Mouse (Mus musculus) stomach, embryonic 16.5 days (tissue): ENCODE data around the gene Cacna1g. TPM values are rescaled to one million over a fixed set of nuclear protein-coding genes. Genes with fewer than 3 reads are reported as not detected.
A peak's percentile ranks its signal among the peaks of the same experiment; 100 is the strongest.

ENCODE experiments used
- ATAC-seq: fragments of 200-750 bp; cut with Nextera tagmentation; 2 replicates; pipeline ENCODE4 v1.8.0; 2017; ENCODE audit warnings: moderate number of reproducible peaks, moderate TSS enrichment; ENCODE audit not compliant: insufficient read depth, low FRiP score
- H3K27ac ChIP-seq: fragments of 300-500 bp; sonication (generic); 2 replicates; pipeline ENCODE4 v1.5.1; 2014; ENCODE audit warnings: low read length
- H3K27me3 ChIP-seq: fragments of 300-500 bp; sonication (generic); 2 replicates; pipeline ENCODE4 v1.6.1; 2014; ENCODE audit warnings: low read length, control low read depth, mixed read lengths; ENCODE audit not compliant: control insufficient read depth, insufficient read depth
- H3K36me3 ChIP-seq: fragments of 300-500 bp; sonication (generic); 2 replicates; pipeline ENCODE4 v1.6.1; 2014; ENCODE audit warnings: low read length; ENCODE audit not compliant: control insufficient read depth, insufficient read depth
- H3K4me1 ChIP-seq: fragments of 300-500 bp; sonication (generic); 2 replicates; pipeline ENCODE4 v1.6.1; 2014; ENCODE audit warnings: low read length, control low read depth, mixed read lengths; ENCODE audit not compliant: control insufficient read depth, insufficient read depth
- H3K4me2 ChIP-seq: fragments of 300-500 bp; sonication (generic); 2 replicates; pipeline ENCODE4 v1.6.1; 2014; ENCODE audit warnings: low read depth, low read length, mixed read lengths
- H3K4me3 ChIP-seq: fragments of 300-500 bp; sonication (generic); replicated peaks from 2 replicates; pipeline ENCODE4 v1.5.1; 2014; ENCODE audit warnings: mild to moderate bottlenecking, low read length
- H3K9ac ChIP-seq: fragments of 300-500 bp; sonication (generic); 2 replicates; pipeline ENCODE4 v1.6.1; 2014; ENCODE audit warnings: low read length
- H3K9me3 ChIP-seq: fragments of 300-500 bp; sonication (generic); replicated peaks from 2 replicates; pipeline ENCODE4 v1.6.1; 2016; ENCODE audit warnings: low read length, control low read depth; ENCODE audit not compliant: control insufficient read depth
- WGBS: fragments of 180-500 bp; shearing (Covaris S2); extraction: QIAGEN DNeasy Blood & Tissue Kit; methylation state at CpG from one replicate; pipeline ENCODE4 v1.1.7; 2014; 5-methylcytosine and 5-hydroxymethylcytosine counted together
- polyA plus RNA-seq: library from polyadenylated mRNA; unstranded; fragments of >200 nt; fragmentation: Nextera tagmentation; extraction: Ambion mirVana; gene quantifications from 2 replicates; pipeline ENCODE4 v1.2.1, GENCODE M21; 2015

Cacna1g gene
- polyA plus RNA-seq, 1 experiment from 2014 or later: 7.9 TPM

- Histone ChIP-seq H3K9ac (peak overlapping the region; percentile 76), H3K4me2 (peak overlapping the region; percentile 52), H3K27ac (peak overlapping the region; percentile 98), H3K36me3 (no peaks in the 10 kb centered on the region), H3K4me3 (peak overlapping the region; percentile 47), H3K27me3 (no peaks in the 10 kb centered on the region), H3K4me1 (peaks cover 24% of the 10 kb centered on the region), H3K9me3 (no peaks in the 10 kb centered on the region)
- peak; percentile 86 for ATAC-seq
- 19% methylated on average over 19 of the region's 19 CpGs for WGBS
Observed at GRCm38 (mm10) chr11:94498093-94498996, 24.3 kb upstream of the Cacna1g start.

- Histone ChIP-seq H3K27me3 (peaks cover 3% of the 10 kb centered on the region; the same call in 1 of the 2 replicates), H3K9ac (no peak overlapping the region), H3K9me3 (no peaks in the 10 kb centered on the region), H3K36me3 (no peaks in the 10 kb centered on the region), H3K4me3 (no peak overlapping the region), H3K4me2 (no peak overlapping the region), H3K4me1 (peaks cover 33% of the 10 kb centered on the region), H3K27ac (no peak overlapping the region)
- WGBS: 66% methylated on average over 3 of the region's 3 CpGs
- no peak for ATAC-seq
Observed at GRCm38 (mm10) chr11:94495415-94495814, 21.4 kb upstream of the Cacna1g start.

- Histone ChIP-seq H3K4me3 (no peak overlapping the region), H3K4me2 (peak overlapping the region; percentile 60; the same call in 1 of the 2 replicates), H3K4me1 (peaks cover 12% of the 10 kb centered on the region), H3K27ac (no peak overlapping the region), H3K9ac (no peak overlapping the region), H3K36me3 (no peaks in the 10 kb centered on the region), H3K27me3 (peaks cover 3% of the 10 kb centered on the region; the same call in 1 of the 2 replicates), H3K9me3 (no peaks in the 10 kb centered on the region)
- 69% methylated on average over 7 of the region's 7 CpGs for WGBS
- no peak for ATAC-seq
Observed at GRCm38 (mm10) chr11:94491749-94492099, 17.7 kb upstream of the Cacna1g start.

- Histone ChIP-seq H3K36me3 (no peaks in the 10 kb centered on the region), H3K4me3 (peak overlapping the region; percentile 45), H3K4me1 (peaks cover 12% of the 10 kb centered on the region), H3K27me3 (peaks cover 3% of the 10 kb centered on the region; the same call in 1 of the 2 replicates), H3K9me3 (no peaks in the 10 kb centered on the region), H3K9ac (peak overlapping the region; percentile 70), H3K27ac (no peak overlapping the region), H3K4me2 (peak overlapping the region; percentile 60)
- WGBS: 11% methylated on average over 55 of the region's 55 CpGs
- ATAC-seq: peak; percentile 22; the same call in 1 of the 2 replicates
Observed at GRCm38 (mm10) chr11:94491035-94491748, 17.2 kb upstream of the Cacna1g start.

GRCm38 (mm10) chr11:94489745-94490144 lies 15.7 kb upstream of the Cacna1g start:
- H3K4me1 ChIP-seq: peaks cover 12% of the 10 kb centered on the region
- WGBS: 35% methylated on average over 4 of the region's 4 CpGs
- H3K9ac ChIP-seq: no peak overlapping the region
- no peaks in the 10 kb centered on the region for H3K36me3 ChIP-seq
- no peak overlapping the region for H3K4me3 ChIP-seq
- peaks cover 3% of the 10 kb centered on the region; the same call in 1 of the 2 replicates for H3K27me3 ChIP-seq
- H3K4me2 ChIP-seq: no peak overlapping the region
- H3K27ac ChIP-seq: no peak overlapping the region
- H3K9me3 ChIP-seq: no peaks in the 10 kb centered on the region
- no peak for ATAC-seq

- Histone ChIP-seq H3K4me1 (peaks cover 12% of the 10 kb centered on the region), H3K9me3 (no peaks in the 10 kb centered on the region), H3K4me3 (no peak overlapping the region), H3K9ac (no peak overlapping the region), H3K27ac (no peak overlapping the region), H3K36me3 (no peaks in the 10 kb centered on the region), H3K27me3 (peaks cover 3% of the 10 kb centered on the region; the same call in 1 of the 2 replicates), H3K4me2 (no peak overlapping the region)
- 80% methylated on average over 11 of the region's 11 CpGs for WGBS
- no peak for ATAC-seq
Observed at GRCm38 (mm10) chr11:94488767-94489533, 15.0 kb upstream of the Cacna1g start.

- Histone ChIP-seq H3K27me3 (no peaks in the 10 kb centered on the region), H3K4me2 (peak within 1 kb of the TSS; percentile 47), H3K4me3 (peak within 1 kb of the TSS; percentile 18; the same call in 1 of the 2 replicates), H3K36me3 (no peaks in the 10 kb centered on the region), H3K9me3 (no peaks in the 10 kb centered on the region), H3K4me1 (peaks cover 4% of the 10 kb centered on the region), H3K9ac (no peak within 1 kb of the TSS), H3K27ac (no peak within 1 kb of the TSS)
- 2% methylated on average over 24 of the region's 24 CpGs for WGBS
- peak; percentile 56; the same call in 1 of the 2 replicates for ATAC-seq
Observed at GRCm38 (mm10) chr11:94486001-94486400, 12.0 kb upstream of the Cacna1g start, which contains the start of gene Spata20. Gene Spata20 (minus strand): TSS chr11:94486179.

GRCm38 (mm10) chr11:94485223-94485622 lies 11.2 kb upstream of the Cacna1g start:
- no peak for ATAC-seq
- Histone ChIP-seq H3K27me3 (no peaks in the 10 kb centered on the region), H3K4me2 (no peak overlapping the region), H3K36me3 (no peaks in the 10 kb centered on the region), H3K9me3 (no peaks in the 10 kb centered on the region), H3K9ac (no peak overlapping the region), H3K27ac (no peak overlapping the region), H3K4me3 (no peak overlapping the region), H3K4me1 (no peaks in the 10 kb centered on the region; the same call in 1 of the 2 replicates)
- WGBS: 65% methylated on average over 5 of the region's 5 CpGs
